Mouse (Mus musculus): ENCODE measurements around the gene Abtb2.

The Abtb2 gene

DNA sequence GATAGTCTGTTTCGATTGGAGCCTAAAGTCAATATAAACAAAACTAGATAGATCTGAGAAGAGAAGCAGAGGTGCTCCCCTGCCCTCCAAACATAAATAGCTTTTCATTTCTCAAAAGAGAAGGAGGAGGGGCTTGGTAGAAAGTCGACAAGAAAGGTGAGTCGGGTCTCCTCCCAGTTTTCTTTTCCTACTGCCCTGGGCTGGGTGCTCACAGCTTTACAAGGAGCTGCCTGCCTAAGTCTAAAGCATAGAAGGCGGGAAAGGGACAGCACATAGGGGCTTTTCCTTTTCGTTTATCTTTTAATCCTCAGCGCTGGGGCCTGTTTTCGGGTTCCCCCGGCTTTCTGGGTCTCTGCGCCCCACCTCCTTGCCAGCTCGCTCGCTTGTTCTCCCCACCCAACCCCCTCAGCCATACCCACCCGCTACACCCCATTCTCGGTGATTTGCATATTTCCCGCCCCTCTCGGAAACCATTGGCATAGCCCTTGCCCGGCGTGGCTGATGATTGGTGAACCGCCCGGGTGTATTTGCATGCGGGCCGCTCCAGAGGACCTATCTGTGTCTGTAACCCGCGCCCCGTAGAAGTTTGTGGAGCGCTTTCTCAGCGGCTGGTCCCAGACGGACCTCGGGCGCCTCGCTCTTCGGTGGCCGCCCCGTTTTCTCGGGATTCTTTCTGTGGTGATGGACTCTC, at the start of gene Abtb2:
Abtb2 (plus strand) TSS at position 579 of the 691 bp plus-strand sequence.
- in situ Hi-C loops (cut with MboI; ENCODE audit: low sequenced_read_pairs) = loop anchor here (5.0 to 10.0 kb wide), 2 partner anchors 146 to 299 kb away; no protein-coding TSS in a partner anchor

DNA sequence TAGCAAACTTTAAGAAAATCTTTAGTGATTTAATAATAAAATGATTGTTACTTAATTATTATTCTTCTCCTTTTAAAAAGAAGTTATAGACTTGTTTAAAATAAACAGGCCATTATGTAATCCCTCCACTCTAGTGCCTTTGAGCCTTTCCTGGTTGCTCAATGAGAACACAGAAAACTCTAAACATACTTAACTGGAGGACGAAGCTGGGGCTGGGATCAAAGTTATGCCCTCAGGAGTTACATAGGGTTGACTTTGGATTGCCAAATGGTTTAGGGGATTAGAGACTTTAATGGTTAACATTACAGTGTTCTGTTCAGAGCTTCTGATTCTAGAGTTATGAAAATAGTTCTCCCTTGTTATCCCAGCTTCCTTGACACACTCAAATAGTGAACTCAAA, 49.6 kb upstream of the Abtb2 start:
- in situ Hi-C loops (cut with MboI; ENCODE audit: low sequenced_read_pairs) = no loop called here

DNA sequence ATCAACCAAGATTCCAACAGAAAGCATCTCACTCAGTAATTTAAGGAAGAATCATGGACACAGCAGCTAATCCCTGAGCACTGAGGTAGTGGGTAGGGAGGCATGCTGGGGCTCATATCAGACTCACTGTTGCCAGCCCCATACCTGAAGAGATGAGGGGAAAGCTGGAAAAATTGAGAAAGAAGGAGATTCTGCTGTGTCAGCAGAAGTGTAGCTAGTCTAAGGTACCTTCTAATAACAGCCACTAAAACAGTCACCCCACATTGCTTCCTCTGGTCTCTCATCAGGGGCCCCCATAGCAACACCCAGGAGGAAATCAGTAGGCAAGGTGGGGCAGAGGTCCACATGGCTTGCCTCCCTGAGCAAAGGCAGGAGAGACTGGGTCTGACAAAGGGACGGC, 40.5 kb upstream of the Abtb2 start:
- in situ Hi-C loops (cut with MboI; ENCODE audit: low sequenced_read_pairs) = no loop called here

DNA sequence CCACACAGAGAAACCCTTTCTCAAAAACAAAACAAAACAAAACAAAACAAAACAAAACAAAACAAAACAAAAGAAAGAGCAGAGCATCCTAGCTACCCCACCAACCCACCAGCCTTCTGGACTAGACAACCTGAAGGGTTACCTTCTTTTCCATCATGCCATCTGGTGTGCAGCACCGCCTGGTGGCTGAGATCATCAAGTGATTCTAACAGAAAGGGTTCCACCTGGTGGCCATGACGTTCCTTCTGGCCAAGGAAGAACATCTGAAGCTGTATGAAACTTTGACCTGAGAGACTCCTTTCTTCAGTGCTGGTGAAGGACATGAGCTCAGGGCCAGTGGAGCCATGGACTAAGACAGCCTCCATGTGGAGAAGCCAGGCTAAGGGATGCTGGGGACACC, 19.0 kb upstream of the Abtb2 start:
- in situ Hi-C loops (cut with MboI; ENCODE audit: low sequenced_read_pairs) = loop anchor here (5.0 kb wide), 1 partner anchor 95 kb away; no protein-coding TSS in a partner anchor

DNA sequence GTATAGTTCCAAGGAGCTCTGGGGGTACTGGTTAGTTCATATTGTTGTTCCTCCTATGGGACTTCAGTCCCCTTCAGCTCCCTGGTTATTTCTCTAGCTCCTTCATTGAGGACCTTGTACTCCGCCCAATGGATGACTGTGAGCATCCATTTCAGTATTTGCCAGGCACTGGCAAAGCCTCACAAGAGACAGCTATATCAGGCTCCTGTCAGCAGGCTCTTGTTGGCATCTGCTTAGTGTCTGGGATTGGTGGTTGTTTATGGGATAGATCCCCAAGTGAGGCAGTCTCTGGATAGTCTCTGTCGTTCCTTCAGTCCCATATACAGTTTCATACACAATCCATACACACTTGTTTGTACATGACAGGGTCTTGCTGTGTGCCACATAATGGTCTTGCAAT, 15.8 kb upstream of the Abtb2 start:
- in situ Hi-C loops (cut with MboI; ENCODE audit: low sequenced_read_pairs) = loop anchor here (10.0 kb wide), 1 partner anchor 444 kb away; no protein-coding TSS in a partner anchor

DNA sequence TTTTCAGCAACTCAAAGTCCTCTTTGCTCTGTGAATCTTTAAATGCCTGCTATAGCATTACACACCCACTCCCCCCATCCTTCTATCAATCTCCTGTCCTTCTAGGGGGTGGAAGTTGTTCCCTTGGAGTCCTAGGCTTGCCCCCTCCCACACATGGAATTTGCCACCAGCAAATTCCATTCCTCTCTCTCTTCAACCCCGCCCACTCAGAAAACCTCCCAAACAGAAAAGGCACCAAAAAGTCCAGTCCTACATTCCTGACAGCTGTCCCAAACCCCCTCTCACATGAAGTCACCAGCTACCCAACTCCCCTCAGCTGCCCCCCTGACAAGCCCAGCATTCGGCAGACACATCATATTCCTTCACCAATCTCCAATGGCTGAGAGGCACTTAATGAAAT, 12.1 kb upstream of the Abtb2 start:
- in situ Hi-C loops (cut with MboI; ENCODE audit: low sequenced_read_pairs) = loop anchor here (10.0 kb wide), 1 partner anchor 441 kb away; no protein-coding TSS in a partner anchor

DNA sequence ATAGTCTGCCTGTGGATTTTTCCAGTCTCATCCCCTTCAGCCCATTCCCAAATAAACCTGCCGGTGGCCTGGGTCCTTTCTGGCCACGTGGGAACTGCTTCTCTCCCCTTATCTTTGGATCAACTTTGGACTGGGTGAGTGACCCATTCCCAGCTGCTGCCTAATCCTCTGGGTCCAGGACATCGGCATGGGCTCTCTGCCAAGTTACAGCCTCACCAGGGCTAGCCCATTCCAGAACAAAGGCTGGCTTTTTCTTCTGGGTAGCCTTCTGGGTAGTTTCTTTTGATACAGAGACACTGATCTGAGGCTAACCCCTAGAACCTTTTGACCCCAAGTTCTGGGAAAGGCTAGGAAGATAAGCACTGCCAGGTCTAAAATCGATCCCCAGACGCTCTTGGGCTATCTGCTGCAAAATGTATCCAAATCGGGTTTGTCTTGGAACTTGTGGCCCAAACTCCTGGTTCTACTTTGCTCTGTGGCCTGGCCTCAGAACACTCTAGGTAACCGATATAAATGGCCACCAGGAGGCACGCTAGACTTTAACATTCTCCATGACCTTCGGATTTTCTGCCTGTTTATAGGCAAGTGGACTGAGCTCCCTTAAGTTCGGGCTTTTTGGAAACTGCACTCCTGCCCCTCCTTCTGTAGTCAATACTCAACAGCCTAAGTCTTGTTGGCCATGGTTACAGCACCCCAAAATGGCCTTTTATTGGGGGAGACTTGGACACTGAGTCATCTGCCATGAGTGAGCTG, 9.8 kb upstream of the Abtb2 start:
- in situ Hi-C loops (cut with MboI; ENCODE audit: low sequenced_read_pairs) = loop anchor here (10.0 kb wide), 1 partner anchor 438 kb away; no protein-coding TSS in a partner anchor

DNA sequence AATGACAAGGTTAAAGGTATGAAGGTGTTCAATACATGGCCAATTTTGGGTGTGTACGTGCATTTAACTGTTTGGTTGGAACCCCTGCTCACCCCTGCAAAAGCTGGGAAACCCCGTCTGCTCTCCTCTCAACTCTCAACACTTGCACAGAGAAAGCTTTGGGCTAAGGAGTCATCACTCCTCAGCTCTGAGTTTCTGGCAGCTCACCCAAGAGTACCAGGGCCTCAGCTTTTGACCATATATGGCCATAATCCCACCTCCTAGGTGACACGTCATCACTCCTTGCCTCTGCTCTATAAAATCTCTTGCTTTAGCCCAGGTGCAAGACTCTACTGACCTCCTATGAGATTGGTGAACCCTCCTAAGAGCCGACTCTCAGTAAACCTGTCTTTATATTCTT, 5.2 kb upstream of the Abtb2 start:
- in situ Hi-C loops (cut with MboI; ENCODE audit: low sequenced_read_pairs) = loop anchor here (10.0 kb wide), 1 partner anchor 304 kb away; no protein-coding TSS in a partner anchor

DNA sequence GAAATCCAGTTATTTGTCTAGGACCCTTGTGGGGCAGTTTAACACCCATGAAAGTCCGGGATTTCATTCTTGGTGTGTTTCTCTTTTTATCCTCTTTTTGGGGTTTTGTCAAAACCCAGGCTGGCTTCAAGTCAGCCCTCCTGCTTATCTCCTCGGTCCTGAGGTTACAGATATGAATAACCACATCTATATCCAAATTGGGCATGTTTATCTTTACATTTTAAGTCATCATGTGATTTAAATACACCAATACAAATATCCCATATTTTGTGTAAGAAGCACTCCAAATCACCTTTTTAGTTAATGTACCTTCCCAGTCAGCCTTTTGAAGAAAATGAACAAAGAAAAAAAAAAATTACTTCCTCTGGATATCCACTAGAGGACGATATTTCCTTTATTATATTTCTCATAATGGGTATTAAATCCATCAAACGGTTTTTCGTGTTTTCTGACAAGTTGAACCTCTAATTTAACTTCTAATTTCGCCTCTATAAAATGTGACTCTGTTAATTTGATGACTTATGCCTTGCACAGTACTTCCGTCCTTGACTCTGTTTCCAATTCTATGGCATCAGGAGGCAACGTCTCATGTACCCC, 1.6 kb upstream of the Abtb2 start:
- in situ Hi-C loops (cut with MboI; ENCODE audit: low sequenced_read_pairs) = loop anchor here (5.0 to 10.0 kb wide), 2 partner anchors 148 to 300 kb away; no protein-coding TSS in a partner anchor

DNA sequence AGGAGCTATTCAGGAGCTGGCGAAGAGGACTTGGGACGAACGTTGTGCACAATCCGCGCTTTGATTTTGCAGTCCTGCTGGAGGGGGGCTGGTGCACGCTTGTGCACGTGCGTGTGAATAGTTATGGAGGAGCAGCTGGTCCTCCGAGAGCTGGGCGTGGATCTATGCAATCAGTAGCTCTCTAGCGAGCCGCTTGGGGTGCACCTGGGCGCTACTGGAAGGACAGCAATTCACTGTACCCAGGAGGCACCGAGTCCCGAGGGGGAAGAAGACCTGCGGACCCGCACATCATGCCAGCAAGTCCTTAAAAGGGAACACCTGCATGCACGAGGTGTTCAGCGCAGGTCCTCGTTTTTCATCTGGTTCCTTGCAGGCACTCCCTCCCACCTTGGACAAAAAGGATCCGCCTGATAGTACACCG, 929 bp upstream of the Abtb2 start:
- in situ Hi-C loops (cut with MboI; ENCODE audit: low sequenced_read_pairs) = loop anchor here (5.0 to 10.0 kb wide), 2 partner anchors 147 to 300 kb away; no protein-coding TSS in a partner anchor

DNA sequence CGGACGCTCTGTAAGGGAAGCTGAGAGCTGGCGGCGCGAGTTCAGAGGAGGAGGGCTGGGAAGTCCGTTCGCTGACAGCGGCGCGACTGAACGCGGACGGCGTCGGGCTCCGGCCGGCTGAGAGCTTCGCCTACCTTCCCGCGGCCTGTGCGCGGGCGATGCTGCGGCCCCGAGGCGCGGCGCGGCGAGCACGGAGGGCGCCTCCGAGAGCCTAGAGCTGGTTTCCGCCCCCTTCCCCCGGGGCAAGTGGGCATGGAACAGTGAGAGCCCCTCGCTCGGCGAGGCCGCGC, 258 bp downstream of the Abtb2 start:
- in situ Hi-C loops (cut with MboI; ENCODE audit: low sequenced_read_pairs) = loop anchor here (5.0 to 10.0 kb wide), 2 partner anchors 146 to 298 kb away; no protein-coding TSS in a partner anchor

DNA sequence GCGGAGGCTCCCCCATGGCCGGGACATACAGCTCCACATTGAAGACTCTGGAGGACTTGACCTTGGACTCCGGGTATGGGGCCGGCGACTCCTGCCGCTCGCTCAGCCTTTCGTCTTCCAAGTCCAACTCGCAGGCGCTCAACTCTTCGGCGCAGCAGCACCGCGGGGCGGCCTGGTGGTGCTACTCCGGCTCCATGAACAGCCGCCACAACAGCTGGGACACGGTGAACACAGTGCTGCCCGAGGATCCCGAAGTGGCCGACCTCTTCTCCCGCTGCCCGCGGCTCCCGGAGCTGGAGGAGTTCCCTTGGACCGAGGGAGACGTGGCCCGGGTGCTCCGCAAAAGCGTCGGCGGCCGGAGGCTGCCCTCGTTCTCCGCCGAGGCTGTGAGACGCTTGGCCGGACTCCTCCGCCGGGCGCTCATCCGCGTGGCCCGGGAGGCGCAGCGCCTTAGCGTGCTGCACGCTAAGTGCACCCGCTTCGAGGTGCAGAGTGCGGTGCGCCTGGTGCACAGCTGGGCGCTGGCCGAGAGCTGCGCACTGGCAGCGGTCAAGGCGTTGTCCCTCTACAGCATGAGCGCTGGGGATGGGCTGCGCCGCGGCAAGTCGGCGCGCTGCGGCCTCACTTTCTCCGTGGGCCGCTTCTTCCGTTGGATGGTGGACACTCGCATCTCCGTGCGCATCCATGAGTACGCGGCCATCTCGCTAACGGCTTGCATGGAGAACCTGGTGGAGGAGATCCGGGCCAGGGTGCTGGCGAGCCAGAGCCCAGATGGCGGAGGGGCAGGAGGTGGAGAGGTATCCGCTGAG, 807 bp downstream of the Abtb2 start:
- in situ Hi-C loops (cut with MboI; ENCODE audit: low sequenced_read_pairs) = loop anchor here (5.0 to 10.0 kb wide), 2 partner anchors 145 to 298 kb away; no protein-coding TSS in a partner anchor

DNA sequence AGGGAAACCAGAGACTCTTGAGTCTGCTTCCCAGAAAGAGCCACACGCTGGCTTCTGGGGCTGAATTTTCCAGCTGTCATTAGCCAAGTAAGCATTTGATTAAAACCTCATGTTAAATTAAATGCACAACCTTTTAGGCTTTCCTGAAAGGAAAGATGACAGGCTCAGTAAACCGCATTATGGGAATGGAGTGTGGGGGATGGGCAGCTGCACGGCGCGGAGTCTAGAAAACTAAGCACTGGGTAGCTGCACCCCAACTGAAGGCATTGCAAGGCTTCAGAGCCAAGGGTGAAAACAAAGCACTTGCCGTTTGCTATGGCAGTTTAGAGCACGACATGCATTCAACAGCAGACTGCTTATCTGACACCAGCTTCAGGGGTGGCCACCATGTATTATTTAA, 2.1 kb downstream of the Abtb2 start:
- in situ Hi-C loops (cut with MboI; ENCODE audit: low sequenced_read_pairs) = loop anchor here (5.0 to 10.0 kb wide), 2 partner anchors 144 to 297 kb away; no protein-coding TSS in a partner anchor

DNA sequence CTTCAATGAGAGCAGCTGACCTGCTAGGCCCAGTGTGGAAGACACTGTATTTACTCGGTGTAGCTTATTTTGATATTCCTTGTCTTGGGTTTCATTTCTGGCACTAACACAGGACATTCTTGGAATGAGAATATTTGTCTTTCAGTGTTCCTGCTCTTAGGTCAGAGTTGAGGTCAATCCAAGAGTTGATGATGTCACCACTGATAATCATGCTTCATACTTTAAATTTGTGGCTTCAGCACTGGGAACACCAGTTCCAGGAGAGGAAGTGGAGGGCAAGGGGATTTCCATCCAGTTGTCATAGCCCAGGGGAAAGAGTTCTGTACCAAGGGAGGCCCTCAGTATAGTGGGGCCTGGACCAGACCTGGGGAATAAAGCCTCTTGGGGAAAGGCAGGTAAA, 3.6 kb downstream of the Abtb2 start:
- in situ Hi-C loops (cut with MboI; ENCODE audit: low sequenced_read_pairs) = loop anchor here (5.0 to 10.0 kb wide), 2 partner anchors 143 to 295 kb away; no protein-coding TSS in a partner anchor

DNA sequence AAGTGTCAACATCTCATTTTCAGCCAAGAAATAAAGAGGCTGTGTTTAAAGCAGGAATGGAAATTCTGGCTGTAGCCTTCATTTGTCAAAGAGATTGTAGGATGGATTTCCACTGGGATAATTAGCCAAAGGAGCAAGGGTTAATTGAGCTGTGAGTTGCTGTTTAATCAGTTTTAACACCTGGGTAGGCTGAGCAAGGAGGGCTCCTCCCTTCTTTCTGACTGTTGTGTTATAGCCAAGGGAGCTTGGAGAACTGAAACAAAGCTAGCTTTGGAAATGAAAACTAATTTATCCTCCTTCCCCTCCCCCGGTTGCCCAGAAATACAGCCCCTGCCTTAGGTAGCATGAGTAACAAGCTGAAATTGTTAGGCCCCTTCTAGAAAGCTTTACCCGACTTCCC, 6.2 kb downstream of the Abtb2 start:
- in situ Hi-C loops (cut with MboI; ENCODE audit: low sequenced_read_pairs) = no loop called here

DNA sequence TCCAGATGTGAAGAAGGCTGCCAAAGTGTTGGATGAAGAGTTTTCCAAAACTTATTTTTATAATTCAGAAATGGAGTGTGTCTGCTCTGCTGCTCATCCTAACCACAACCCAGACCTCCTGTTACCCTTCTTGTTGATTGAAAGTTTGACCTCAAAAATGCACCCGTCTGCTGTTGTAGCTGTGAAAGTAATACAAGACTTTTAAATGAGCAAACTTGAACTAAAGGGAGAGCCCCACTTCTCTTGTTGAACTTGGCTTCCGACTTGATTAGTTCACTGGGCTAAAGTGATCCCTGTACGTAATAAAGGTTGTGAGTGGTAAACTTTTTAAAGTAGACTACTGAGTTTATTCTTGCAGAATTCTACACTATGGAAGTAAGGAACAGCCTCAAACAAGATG, 10.3 kb downstream of the Abtb2 start:
- in situ Hi-C loops (cut with MboI; ENCODE audit: low sequenced_read_pairs) = no loop called here

DNA sequence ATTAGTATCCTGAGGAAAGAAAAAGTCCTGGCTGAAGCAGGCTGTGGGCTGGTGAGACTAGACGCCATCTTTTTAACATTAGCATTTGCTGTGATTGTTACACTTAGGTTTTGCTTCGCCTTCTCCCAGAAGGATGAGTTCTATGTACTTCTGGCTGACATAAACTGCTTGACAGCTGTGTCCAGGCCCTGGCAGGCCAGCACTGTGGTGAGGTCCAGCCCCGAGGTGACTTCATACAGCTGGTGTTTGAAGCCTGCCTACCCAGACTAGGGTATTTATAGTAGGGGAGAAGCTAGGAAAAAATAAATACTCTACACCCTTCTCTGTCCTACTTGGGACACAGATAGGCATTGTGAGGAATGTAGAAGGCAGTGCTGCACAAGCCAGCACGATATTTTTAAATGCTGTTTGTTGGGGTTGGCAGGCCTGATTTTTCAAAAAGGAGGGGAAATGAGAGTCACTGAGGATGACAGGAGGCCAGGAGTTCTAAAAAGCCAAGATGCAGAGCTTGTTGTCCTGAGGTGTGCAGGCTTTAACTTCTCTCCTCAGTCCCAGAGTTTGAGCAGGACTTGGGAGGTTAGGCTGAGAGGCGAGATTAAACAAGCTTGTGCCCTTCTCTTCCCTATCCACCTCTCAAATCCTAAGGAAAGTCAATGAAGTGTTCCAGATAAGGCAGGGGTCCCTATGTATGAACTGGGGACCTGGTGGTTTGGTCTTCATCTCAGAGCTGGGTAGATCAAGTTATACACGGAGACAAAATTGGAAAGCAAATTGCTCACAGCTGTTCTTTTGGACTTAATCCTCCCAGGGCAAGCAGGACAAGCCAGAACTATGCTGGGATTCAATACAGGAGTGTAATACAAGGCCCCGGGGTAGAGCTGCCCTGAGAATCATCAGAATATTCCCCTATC, 11.9 kb downstream of the Abtb2 start:
- in situ Hi-C loops (cut with MboI; ENCODE audit: low sequenced_read_pairs) = no loop called here

DNA sequence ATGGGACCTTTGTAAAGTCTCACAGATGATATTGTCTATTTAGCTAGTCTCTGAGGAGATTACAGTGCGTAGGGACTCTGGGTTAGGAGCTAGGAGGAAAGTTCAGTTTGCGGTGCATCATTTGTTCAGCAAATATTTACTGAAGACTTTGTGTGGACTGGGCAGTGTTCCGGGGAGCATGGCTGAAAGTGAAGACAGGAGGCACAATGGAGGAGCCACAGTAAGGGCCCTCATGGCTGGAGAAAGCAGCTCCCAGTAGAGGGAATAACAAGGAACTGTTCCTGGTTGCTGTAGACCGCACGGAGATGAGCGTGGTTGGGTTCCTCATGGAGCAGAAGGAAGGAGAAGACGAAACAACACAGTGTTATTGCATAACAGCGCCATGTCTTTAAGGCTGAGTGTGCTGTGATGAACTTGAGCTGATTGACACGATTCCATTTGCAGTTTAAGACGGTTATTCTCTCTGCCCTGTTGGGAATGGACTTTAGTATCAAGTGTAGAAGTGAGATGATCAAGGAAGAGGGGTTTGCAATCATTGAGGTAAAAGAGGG, 12.6 kb downstream of the Abtb2 start:
- in situ Hi-C loops (cut with MboI; ENCODE audit: low sequenced_read_pairs) = no loop called here

DNA sequence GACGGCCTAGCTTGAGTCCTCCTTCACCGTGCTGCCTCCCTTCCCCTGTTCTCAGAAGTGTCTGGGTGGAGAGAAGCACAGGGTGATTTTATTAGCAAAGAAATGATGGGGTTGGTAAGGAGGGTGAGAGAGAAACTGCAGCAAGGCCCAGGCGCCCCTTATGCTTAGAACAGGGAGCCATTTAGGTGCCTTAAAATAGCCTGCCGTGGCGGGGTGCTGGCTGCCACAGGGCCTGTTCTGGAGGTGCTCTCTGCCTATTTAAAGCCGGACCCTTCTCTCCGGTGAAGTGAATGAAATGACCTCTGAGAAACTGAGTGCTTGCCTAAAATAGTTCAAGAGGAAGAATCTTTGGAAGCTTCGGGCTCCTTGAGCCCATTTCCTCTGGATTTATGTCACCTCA, 14.6 kb downstream of the Abtb2 start:
- in situ Hi-C loops (cut with MboI; ENCODE audit: low sequenced_read_pairs) = no loop called here

Measured in CH12F3 (cell line).